Comparison of ENCODE assay signal across 20 mouse cellular contexts in genomic region chr8:22258946-22259450, GRCm38 (mm10). TPM values are rescaled to one million over a fixed set of nuclear protein-coding genes. Genes with fewer than 3 reads are reported as not detected.
DNase-seq lines count a peak whose midpoint lies in the region; ATAC-seq and TF ChIP-seq lines count a peak whose summit lies in the region.
"Had no signal": no experiment of that assay in that cellular context is flagged by ENCODE, and none has a peak within 500 bp of the region (broad histone marks: within the 10 kb centered on the region; RNA-seq: fewer than 3 reads in every experiment).

No protein-coding gene starts in this region.

- no peak overlapping the region for H3K4me2 ChIP-seq in heart, embryonic 12.5 days
- H3K4me2 ChIP-seq in heart, postnatal 0 days (ENCODE audit: low read depth, low read length), result no peak overlapping the region
- H3K4me2 ChIP-seq: embryonic facial prominence, embryonic 15.5 days; forebrain, embryonic 13.5 days; neural tube, embryonic 12.5 days had no signal

- H3K27ac ChIP-seq in heart, embryonic 12.5 days (ENCODE audit: poor library complexity, severe bottlenecking), result no peak overlapping the region
- H3K27ac ChIP-seq in heart, postnatal 0 days (ENCODE audit: low read depth), result peak overlapping the region; percentile 74
- H3K27ac ChIP-seq: forebrain, embryonic 13.5 days; neural tube, embryonic 12.5 days had no signal

- H3K9ac ChIP-seq in heart, embryonic 12.5 days, result no peak overlapping the region
- H3K9ac ChIP-seq in heart, postnatal 0 days (replicated peaks; ENCODE audit: low read depth, low read length), result no peak overlapping the region
- H3K9ac ChIP-seq: embryonic facial prominence, embryonic 15.5 days; forebrain, embryonic 13.5 days; liver, postnatal 0 days; neural tube, embryonic 12.5 days had no signal

- ATAC-seq in heart, embryonic 12.5 days (ENCODE audit: insufficient number of reproducible peaks, low FRiP score), result no peak
- no peak for ATAC-seq in heart, postnatal 0 days (ENCODE audit: insufficient read depth, low read depth)
- ATAC-seq: forebrain, embryonic 13.5 days; inflammation-experienced regulatory T-cells, adult 6 months; liver, postnatal 0 days had no signal

- no peak for TF ChIP-seq CTCF in heart, postnatal 0 days (IDR thresholded peaks at IDR 0.05; ENCODE audit: low read depth)

- no peak overlapping the region for H3K4me3 ChIP-seq in heart, embryonic 12.5 days
- no peak overlapping the region for H3K4me3 ChIP-seq in heart, postnatal 0 days (ENCODE audit: low read depth, low read length)
- H3K4me3 ChIP-seq: embryonic facial prominence, embryonic 15.5 days; forebrain, embryonic 13.5 days; neural tube, embryonic 12.5 days had no signal

- H3K9me3 ChIP-seq in heart, embryonic 12.5 days (replicated peaks), result no peaks in the 10 kb centered on the region
- H3K9me3 ChIP-seq in heart, postnatal 0 days (replicated peaks; ENCODE audit: control insufficient read depth, low read length), result 0 out of 2 replicates have a peak, but pooled peaks cover 5% of the 10 kb centered on the region
- H3K9me3 ChIP-seq: embryonic facial prominence, embryonic 15.5 days; forebrain, embryonic 13.5 days; neural tube, embryonic 12.5 days had no signal

- peaks cover 28% of the 10 kb centered on the region for H3K4me1 ChIP-seq in heart, embryonic 12.5 days (replicated peaks)
- peaks cover 13% of the 10 kb centered on the region for H3K4me1 ChIP-seq in heart, postnatal 0 days (ENCODE audit: control insufficient read depth, insufficient read depth)
- H3K4me1 ChIP-seq: forebrain, embryonic 13.5 days; neural tube, embryonic 12.5 days had no signal

- TF ChIP-seq EP300 in heart, postnatal 0 days (IDR thresholded peaks at IDR 0.05; ENCODE audit: low read depth), result no peak

- peak; percentile 2 to 10 for DNase-seq in cerebellum, postnatal 10 days
- no peak for DNase-seq in cerebellum, adult 11 months
- DNase-seq in heart, adult 8-10 months (ENCODE audit: low spot score), result peak; percentile 31
- no peak for DNase-seq in heart, postnatal 0 days (ENCODE audit: low spot score)
- peak; percentile 24 for DNase-seq in lung, postnatal 25 days (ENCODE audit: low spot score)
- no peak for DNase-seq in spleen, postnatal 4 days (ENCODE audit: low spot score in 2 of 2)
- DNase-seq in right cerebral cortex, postnatal 36 days (ENCODE audit: low spot score in 2 of 2), result no peak
- DNase-seq: liver, postnatal 0 days; right cerebral cortex, postnatal 14 days; thymus, adult 18-20 months had no signal

- peaks cover 19% of the 10 kb centered on the region for H3K36me3 ChIP-seq in heart, embryonic 12.5 days
- no peaks in the 10 kb centered on the region for H3K36me3 ChIP-seq in heart, postnatal 0 days (replicated peaks; ENCODE audit: control insufficient read depth, insufficient read depth, low read length)
- H3K36me3 ChIP-seq: embryonic facial prominence, embryonic 15.5 days; neural tube, embryonic 12.5 days had no signal

- no peaks in the 10 kb centered on the region for H3K27me3 ChIP-seq in heart, embryonic 12.5 days (replicated peaks)
- H3K27me3 ChIP-seq in heart, postnatal 0 days (ENCODE audit: control insufficient read depth, insufficient read depth, low read length), result no peaks in the 10 kb centered on the region
- H3K27me3 ChIP-seq: CH12.LX; embryonic facial prominence, embryonic 15.5 days; forebrain, embryonic 13.5 days; neural tube, embryonic 12.5 days had no signal

- 74% methylated on average over 18 of the region's 18 CpGs for WGBS in heart, embryonic 12.5 days
- 75% methylated on average over 18 of the region's 18 CpGs for WGBS in heart, postnatal 0 days

RNA-seq across cellular contexts. Expression of gene Tpte, which starts 24.2 kb away (rescaled TPM):
- not detected for total RNA-seq in heart, adult 8-10 months (2022)
- polyA plus RNA-seq in heart, embryonic 12.5 days (2016; fragmentation: Nextera tagmentation; extraction: Ambion mirVana), result not detected in 2 replicates
- total RNA-seq in heart, postnatal 0 days (2014; rRNA removed; ENCODE audit: low replicate concordance), result not detected in 2 replicates
- not detected in 2 replicates for polyA plus RNA-seq in heart, postnatal 0 days (2015; fragmentation: Nextera tagmentation; extraction: Ambion mirVana)
- total RNA-seq: adrenal gland, adult 18-20 months; CH12.LX; common myeloid progenitor, adult 5-6 weeks had no signal
- polyA plus RNA-seq: embryonic facial prominence, embryonic 15.5 days; forebrain, embryonic 13.5 days; hindbrain, embryonic 11.5 days; inflammation-experienced regulatory T-cells, adult 6 months; kidney, embryonic 14.5 days; liver, postnatal 0 days; neural tube, embryonic 12.5 days had no signal

RNA-seq across cellular contexts. Expression of gene Thsd1, which starts 31.9 kb away (rescaled TPM):
- total RNA-seq in heart, adult 8-10 months (2022), result 1 to 10 TPM; 3.8 to 4.5 (median 4.3) TPM
- 17.2 and 18.7 TPM in 2 replicates for polyA plus RNA-seq in heart, embryonic 12.5 days (2016; fragmentation: Nextera tagmentation; extraction: Ambion mirVana)
- 7.1 and 8.0 TPM in 2 replicates for total RNA-seq in heart, postnatal 0 days (2014; rRNA removed; ENCODE audit: low replicate concordance)
- 9.4 and 10.1 TPM in 2 replicates for polyA plus RNA-seq in heart, postnatal 0 days (2015; fragmentation: Nextera tagmentation; extraction: Ambion mirVana)

Comparison
In these comparisons a context has a peak if more than half of its experiments do, and no peak if none do; other contexts are left out.
1. DNase-seq: peak in cerebellum, postnatal 10 days (2 of 2), heart, adult 8-10 months (single experiment) and lung, postnatal 25 days (single experiment); none in cerebellum, adult 11 months (single experiment), heart, postnatal 0 days (single experiment), spleen, postnatal 4 days (0 of 2) and right cerebral cortex, postnatal 36 days (0 of 2).